Mouse (Mus musculus) liver, embryonic 13.5 days (tissue): ENCODE measurements around the gene Ccl8. TPM values are rescaled to one million over a fixed set of nuclear protein-coding genes. Genes with fewer than 3 reads are reported as not detected.

ENCODE experiments used
- ATAC-seq: fragments of 200-750 bp; cut with Nextera tagmentation; 2 replicates; pipeline ENCODE4 v1.8.0; 2017; ENCODE audit warnings: low read depth, mild to moderate bottlenecking, moderate number of reproducible peaks, moderate library complexity
- DNase-seq: peaks from one replicate; pipeline ENCODE4 v3.0.0; 2022
- H3K27ac ChIP-seq: fragments of 300-500 bp; sonication (generic); 2 replicates; pipeline ENCODE4 v1.5.1; 2015; ENCODE audit warnings: moderate library complexity, mild to moderate bottlenecking, inconsistent platforms
- H3K27me3 ChIP-seq: fragments of 300-500 bp; sonication (generic); 2 replicates; pipeline ENCODE4 v1.6.1; 2015; ENCODE audit warnings: mild to moderate bottlenecking, inconsistent platforms
- H3K36me3 ChIP-seq: fragments of 300-500 bp; sonication (generic); 2 replicates; pipeline ENCODE4 v1.6.1; 2015; ENCODE audit warnings: mild to moderate bottlenecking, inconsistent platforms
- H3K4me1 ChIP-seq: fragments of 300-500 bp; sonication (generic); replicated peaks from 2 replicates; pipeline ENCODE4 v1.6.1; 2015; ENCODE audit warnings: inconsistent platforms
- H3K4me2 ChIP-seq: fragments of 300-500 bp; sonication (generic); 2 replicates; pipeline ENCODE4 v1.6.1; 2015; ENCODE audit warnings: inconsistent platforms, mild to moderate bottlenecking, moderate library complexity
- H3K4me3 ChIP-seq: fragments of 300-500 bp; sonication (generic); replicated peaks from 2 replicates; pipeline ENCODE4 v1.5.1; 2015; ENCODE audit warnings: mild to moderate bottlenecking, inconsistent platforms
- H3K9ac ChIP-seq: fragments of 300-500 bp; sonication (generic); 2 replicates; pipeline ENCODE4 v1.6.1; 2015; ENCODE audit warnings: mild to moderate bottlenecking, inconsistent platforms
- H3K9me3 ChIP-seq: fragments of 300-500 bp; sonication (generic); replicated peaks from 2 replicates; pipeline ENCODE4 v1.6.1; 2016; ENCODE audit warnings: inconsistent platforms
- WGBS: fragments of 180-500 bp; shearing (Covaris S2); methylation state at CpG from one replicate; pipeline ENCODE4 v1.1.7; 2015; ENCODE audit not compliant: insufficient replicate concordance; 5-methylcytosine and 5-hydroxymethylcytosine counted together
- polyA plus RNA-seq: library from polyadenylated mRNA; unstranded; fragments of >200 nt; fragmentation: Nextera tagmentation; extraction: Ambion mirVana; gene quantifications from 2 replicates; pipeline ENCODE4 v1.2.1, GENCODE M21; 2015

The Ccl8 gene
- not detected in 2 replicates for polyA plus RNA-seq

DNA sequence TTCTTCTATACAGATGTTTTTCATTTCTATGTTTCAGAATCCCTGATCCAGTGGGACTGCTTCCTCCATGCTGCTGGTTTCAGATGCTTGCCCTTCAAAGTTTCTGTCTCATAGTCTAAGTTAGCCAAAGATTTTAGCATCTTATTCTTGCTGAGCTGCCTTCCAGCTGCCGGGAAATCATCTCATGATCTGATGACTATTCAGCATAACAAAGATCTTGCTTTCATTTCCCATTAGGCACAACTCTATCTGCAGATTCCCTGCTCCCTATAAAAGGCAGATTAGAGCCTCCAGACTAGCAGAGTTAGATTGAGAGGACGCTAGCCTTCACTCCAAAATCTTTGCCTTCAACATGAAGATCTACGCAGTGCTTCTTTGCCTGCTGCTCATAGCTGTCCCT, at the start of gene Ccl8:
Ccl8 (plus strand) TSS at position 301 of the 400 bp plus-strand sequence.
- WGBS = 62% methylated on average over 3 of the region's 3 CpGs
- Histone ChIP-seq H3K4me3 (no peak within 1 kb of the TSS), H3K27me3 (no peaks in the 10 kb centered on the region), H3K9ac (no peak within 1 kb of the TSS), H3K36me3 (no peaks in the 10 kb centered on the region), H3K4me2 (no peak within 1 kb of the TSS), H3K9me3 (no peaks in the 10 kb centered on the region), H3K4me1 (no peaks in the 10 kb centered on the region), H3K27ac (no peak within 1 kb of the TSS)
- DNase-seq (no peak), ATAC-seq (no peak)

DNA sequence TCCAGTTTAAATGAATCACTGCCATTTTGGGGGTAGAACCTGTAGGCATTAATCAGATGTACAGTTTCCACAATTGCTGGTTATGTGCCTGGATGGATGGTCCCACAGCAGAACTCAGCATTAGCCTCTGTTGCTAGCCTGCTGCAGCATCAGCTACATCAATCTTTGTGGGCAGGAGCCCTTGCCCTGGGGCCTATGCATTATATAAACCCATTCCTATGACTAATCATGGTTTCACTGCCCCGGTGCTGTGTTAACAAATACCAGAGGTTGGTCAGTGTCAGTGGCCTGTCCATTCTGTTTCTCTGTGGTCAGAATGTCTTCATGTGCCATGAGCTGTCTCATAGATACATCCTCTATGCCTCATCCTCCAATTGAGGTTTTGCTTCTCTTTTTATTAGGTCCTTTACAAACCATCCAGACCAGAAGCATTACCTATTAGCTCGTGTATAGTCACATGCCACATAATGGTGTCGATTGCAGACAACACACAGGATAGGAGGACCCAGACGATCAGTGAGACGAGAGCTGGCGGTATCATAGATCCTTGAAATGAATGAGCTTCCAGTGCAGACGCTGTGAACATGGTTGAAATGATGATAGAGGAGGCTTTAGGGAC, 47.9 kb upstream of the Ccl8 start:
- Histone ChIP-seq H3K9me3 (no peaks in the 10 kb centered on the region), H3K4me2 (no peak overlapping the region), H3K4me3 (no peak overlapping the region), H3K27me3 (no peaks in the 10 kb centered on the region), H3K9ac (no peak overlapping the region), H3K36me3 (no peaks in the 10 kb centered on the region), H3K27ac (no peak overlapping the region), H3K4me1 (no peaks in the 10 kb centered on the region)
- no peak for DNase-seq
- ATAC-seq = no peak
- 67% methylated on average over 7 of the region's 7 CpGs for WGBS

DNA sequence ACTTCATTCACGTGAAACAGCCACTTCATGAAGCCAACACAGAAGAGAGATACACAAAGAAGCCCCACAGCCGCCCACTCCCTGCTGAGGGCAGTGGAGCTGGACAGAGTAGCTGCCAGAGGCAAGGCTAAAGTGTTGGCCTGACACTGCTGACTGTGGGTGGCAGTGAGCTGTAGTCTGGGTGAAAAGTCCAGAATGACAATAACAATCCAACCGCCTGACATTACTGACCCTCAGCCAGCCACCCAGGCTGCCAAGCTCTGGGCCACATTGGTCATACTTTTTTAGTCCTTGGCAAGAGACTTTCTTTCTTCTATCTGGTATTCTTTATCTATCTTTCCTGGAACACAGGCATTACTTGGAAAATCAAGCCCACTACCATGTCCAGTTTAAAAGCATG, 43.9 kb upstream of the Ccl8 start:
- no peaks in the 10 kb centered on the region for H3K9me3 ChIP-seq
- DNase-seq = no peak
- H3K4me2 ChIP-seq = no peak overlapping the region
- ATAC-seq = no peak
- H3K27ac ChIP-seq = no peak overlapping the region
- no peaks in the 10 kb centered on the region for H3K4me1 ChIP-seq
- H3K36me3 ChIP-seq = no peaks in the 10 kb centered on the region
- WGBS = 48% methylated on average over 3 of the region's 3 CpGs
- no peak overlapping the region for H3K9ac ChIP-seq
- no peak overlapping the region for H3K4me3 ChIP-seq
- no peaks in the 10 kb centered on the region for H3K27me3 ChIP-seq

DNA sequence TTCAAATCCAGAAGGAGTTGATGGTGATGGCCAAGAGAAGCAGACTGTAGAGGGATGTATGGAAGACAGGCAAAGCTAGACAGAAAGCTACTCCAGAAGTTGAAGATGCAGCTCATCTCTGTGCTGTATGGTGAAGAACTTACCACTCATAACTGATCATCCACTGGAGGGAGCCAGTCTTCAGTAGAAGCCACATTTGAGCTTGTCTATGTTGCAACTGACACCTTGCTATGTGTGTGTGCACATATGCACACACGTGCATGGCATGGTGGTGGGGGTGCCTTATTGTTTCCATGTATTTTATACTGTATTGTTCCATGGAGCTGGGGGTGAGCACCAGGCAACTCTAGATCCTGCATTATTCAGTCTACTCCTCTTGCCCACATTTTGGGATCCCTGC, 42.6 kb upstream of the Ccl8 start:
- no peak overlapping the region for H3K9ac ChIP-seq
- WGBS = 50% methylated on average over 1 of the region's 1 CpGs
- H3K4me1 ChIP-seq = no peaks in the 10 kb centered on the region
- no peak for DNase-seq
- H3K27ac ChIP-seq = no peak overlapping the region
- no peak overlapping the region for H3K4me2 ChIP-seq
- no peak overlapping the region for H3K4me3 ChIP-seq
- H3K27me3 ChIP-seq = no peaks in the 10 kb centered on the region
- no peaks in the 10 kb centered on the region for H3K36me3 ChIP-seq
- no peaks in the 10 kb centered on the region for H3K9me3 ChIP-seq
- ATAC-seq = no peak

DNA sequence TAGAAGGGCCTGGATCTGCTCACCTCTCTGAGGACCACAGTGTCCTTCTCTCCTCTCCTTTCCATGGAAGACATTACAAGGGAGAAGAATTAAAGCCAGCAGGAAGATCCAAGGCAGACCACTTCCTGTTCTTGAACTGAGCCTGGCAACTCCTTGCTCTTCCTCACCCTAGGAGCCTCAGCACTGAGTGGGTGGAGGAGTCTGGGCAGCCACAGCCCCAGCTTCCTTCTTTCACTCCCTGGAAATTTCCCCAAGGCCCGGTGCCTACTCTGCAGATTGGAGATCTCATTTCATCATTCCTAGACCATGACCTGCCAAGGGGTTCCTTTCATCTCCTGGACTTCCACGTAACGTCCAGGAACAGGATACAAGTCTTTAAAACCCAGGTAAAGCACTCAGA, 42.0 kb upstream of the Ccl8 start:
- no peak overlapping the region for H3K4me3 ChIP-seq
- ATAC-seq (no peak), DNase-seq (no peak)
- no peaks in the 10 kb centered on the region for H3K36me3 ChIP-seq
- no peak overlapping the region for H3K9ac ChIP-seq
- H3K27me3 ChIP-seq = no peaks in the 10 kb centered on the region
- H3K27ac ChIP-seq = no peak overlapping the region
- 48% methylated on average over 3 of the region's 3 CpGs for WGBS
- H3K4me1 ChIP-seq = no peaks in the 10 kb centered on the region
- no peaks in the 10 kb centered on the region for H3K9me3 ChIP-seq
- no peak overlapping the region for H3K4me2 ChIP-seq

DNA sequence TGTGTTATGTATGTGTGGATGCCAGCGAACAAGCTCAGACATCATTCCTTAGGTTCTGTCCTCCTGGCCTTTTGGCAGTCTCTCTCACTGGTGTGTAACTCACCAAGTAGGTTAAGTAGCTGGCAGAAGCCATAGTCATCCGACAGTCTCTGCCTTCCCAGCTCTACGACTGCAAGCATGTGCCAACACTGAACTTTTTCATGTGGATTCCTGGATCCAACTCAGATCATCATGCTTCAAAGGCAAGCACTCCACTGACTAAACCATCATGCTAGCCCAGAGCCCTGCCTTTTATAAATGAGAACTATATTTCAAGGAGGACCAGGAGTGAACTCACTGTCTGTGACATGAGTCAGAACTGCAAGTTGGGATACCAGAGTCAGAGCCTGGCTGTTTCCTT, 41.3 kb upstream of the Ccl8 start:
- Histone ChIP-seq H3K27me3 (no peaks in the 10 kb centered on the region), H3K4me2 (no peak overlapping the region), H3K36me3 (no peaks in the 10 kb centered on the region), H3K9ac (no peak overlapping the region), H3K9me3 (no peaks in the 10 kb centered on the region), H3K4me3 (no peak overlapping the region), H3K27ac (no peak overlapping the region), H3K4me1 (no peaks in the 10 kb centered on the region)
- DNase-seq (no peak), ATAC-seq (no peak)
- whole genome bisulfite sequencing = 63% methylated on average over 3 of the region's 3 CpGs

DNA sequence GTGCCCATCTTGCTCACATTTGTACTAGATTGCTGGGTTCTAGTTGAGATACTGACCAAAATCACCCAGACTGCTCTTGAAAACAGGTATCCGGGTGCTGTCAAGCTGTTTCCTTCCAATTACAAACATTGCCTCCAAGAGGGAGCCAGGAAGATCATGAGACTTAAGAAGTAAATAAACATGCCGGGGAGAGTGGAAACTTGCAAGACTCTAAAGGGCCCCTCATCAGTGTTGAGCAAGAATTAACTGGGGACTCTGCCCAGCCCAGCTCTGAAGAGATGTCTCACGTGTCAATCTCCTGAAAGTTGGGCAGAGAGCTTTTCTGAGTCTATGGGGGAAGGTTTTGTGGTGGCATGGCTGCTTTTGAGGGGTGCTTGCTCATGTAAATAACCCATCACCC, 38.0 kb upstream of the Ccl8 start:
- no peaks in the 10 kb centered on the region for H3K36me3 ChIP-seq
- no peak overlapping the region for H3K4me3 ChIP-seq
- ATAC-seq = no peak
- no peaks in the 10 kb centered on the region for H3K4me1 ChIP-seq
- 41% methylated on average over 3 of the region's 3 CpGs for WGBS
- H3K27ac ChIP-seq = no peak overlapping the region
- H3K9me3 ChIP-seq = no peaks in the 10 kb centered on the region
- H3K27me3 ChIP-seq = no peaks in the 10 kb centered on the region
- no peak overlapping the region for H3K4me2 ChIP-seq
- no peak overlapping the region for H3K9ac ChIP-seq
- DNase-seq = no peak

DNA sequence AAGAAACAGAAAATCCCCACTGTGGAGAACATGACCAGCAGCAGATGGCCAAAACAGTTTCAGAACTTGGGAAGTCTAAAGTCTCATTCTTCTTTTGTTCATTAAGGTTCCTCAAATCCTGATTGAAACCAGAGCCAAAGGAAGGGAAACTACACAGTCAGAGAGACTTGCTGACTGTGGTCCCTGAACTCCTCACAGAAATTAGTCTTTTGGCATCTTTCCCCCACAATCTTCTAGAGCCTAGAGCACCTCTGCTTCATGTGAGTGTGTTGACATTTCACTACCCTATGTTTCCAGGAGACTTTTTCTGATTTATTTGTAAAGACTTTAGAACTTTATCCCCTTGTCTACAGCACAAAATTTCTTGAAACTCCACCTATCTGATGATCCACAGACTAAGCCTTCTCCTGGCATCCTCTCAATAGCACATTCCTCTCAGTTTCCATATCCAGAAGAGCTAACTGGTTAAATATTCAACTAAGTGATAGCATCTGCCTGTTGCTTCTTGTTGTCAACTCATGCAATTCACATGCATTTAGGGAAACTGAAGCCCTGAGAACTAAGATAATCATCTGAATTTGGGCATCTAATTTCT, 36.8 kb upstream of the Ccl8 start:
- Histone ChIP-seq H3K27me3 (no peaks in the 10 kb centered on the region), H3K4me2 (no peak overlapping the region), H3K9ac (no peak overlapping the region), H3K9me3 (no peaks in the 10 kb centered on the region), H3K4me1 (no peaks in the 10 kb centered on the region), H3K27ac (no peak overlapping the region), H3K4me3 (no peak overlapping the region), H3K36me3 (no peaks in the 10 kb centered on the region)
- ATAC-seq = no peak
- no peak for DNase-seq

DNA sequence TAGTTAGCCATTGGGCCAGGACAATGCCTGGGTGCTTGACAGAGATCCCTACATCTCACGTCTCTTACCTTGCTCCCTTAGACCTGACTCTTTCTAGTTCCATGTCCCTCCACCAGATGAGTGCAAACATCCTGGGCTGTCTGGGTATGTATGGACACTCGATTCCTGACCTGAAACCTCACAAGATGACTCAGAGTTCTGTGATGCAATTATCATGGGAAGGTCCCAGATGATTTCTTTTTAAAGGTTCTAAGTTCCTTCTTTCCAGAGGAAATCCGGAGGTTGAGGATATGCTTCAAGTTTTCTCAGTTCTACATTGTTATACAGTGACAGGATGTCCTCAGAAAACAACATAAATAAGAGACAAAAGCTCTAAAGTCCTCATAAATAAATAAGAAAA, 34.1 kb upstream of the Ccl8 start:
- WGBS = 32% methylated on average over 3 of the region's 3 CpGs

DNA sequence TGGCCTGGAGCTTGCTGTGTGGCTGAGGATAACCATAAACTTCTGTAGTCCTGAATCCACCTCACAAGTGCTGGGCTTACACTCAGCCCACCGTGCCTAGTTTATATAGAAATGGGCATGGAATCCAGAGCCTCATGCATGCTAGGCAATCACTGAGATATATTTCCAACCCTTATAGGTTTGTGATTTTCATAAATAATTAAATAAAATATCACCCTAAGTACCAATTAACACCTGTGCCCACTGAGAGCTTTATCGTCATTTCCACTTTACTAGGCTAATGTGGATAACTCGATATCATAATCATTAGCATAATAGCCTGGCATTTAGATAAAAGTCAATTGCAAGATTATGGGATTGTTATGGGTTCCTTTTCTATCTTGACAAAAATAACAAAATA, 30.6 kb upstream of the Ccl8 start:
- ATAC-seq (no peak), DNase-seq (no peak)
- Histone ChIP-seq H3K9me3 (no peaks in the 10 kb centered on the region), H3K4me1 (no peaks in the 10 kb centered on the region), H3K4me2 (no peak overlapping the region), H3K27ac (no peak overlapping the region), H3K36me3 (no peaks in the 10 kb centered on the region), H3K9ac (no peak overlapping the region), H3K27me3 (no peaks in the 10 kb centered on the region), H3K4me3 (no peak overlapping the region)
- 72% methylated on average over 3 of the region's 3 CpGs for WGBS

More for the DNA sequence above, 34.1 kb upstream of the Ccl8 start:
- H3K9me3 ChIP-seq = no peaks in the 10 kb centered on the region
- no peaks in the 10 kb centered on the region for H3K36me3 ChIP-seq
- DNase-seq (no peak), ATAC-seq (no peak)
- H3K9ac ChIP-seq = no peak overlapping the region
- no peaks in the 10 kb centered on the region for H3K27me3 ChIP-seq
- no peak overlapping the region for H3K4me3 ChIP-seq
- no peaks in the 10 kb centered on the region for H3K4me1 ChIP-seq
- no peak overlapping the region for H3K4me2 ChIP-seq
- no peak overlapping the region for H3K27ac ChIP-seq

DNA sequence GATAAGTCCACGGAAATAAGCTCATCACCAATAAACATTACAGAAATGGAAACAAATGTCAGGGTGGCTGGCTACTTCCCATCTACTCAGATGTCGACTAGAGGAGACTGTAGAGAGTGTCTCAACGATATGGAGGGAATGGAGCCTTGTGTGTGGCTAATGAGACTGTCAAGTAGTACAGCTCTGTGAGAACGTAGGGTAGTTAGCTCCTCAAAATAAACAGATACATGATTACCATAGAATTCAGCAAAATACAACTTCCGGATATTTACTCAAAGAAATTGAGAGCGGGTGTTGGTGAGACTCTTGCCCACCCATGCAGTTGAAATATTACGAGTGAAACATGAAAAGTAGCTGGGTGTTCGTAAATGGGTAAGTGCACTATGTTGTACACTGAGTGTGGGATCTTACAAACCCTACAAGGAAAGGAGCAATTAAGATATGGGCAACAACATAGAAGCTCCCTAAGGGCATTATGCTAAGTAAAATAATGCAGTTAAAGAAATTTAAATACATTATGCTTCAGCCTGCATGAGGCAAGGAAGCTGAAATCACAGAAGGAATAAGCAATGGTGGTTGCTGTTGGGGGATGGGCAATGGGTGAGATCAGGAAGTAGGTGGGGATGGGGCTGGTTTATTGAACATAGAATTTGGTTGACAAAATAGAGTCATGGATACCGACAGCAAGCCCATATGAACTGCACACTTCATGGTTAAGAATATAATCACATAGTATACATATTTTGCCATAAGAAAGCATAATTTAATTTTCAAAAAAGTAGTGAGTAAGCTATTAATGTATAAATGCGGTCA, 15.3 kb upstream of the Ccl8 start:
- H3K4me3 ChIP-seq = no peak overlapping the region
- no peaks in the 10 kb centered on the region for H3K36me3 ChIP-seq
- no peak overlapping the region for H3K4me2 ChIP-seq
- DNase-seq (no peak), ATAC-seq (no peak)
- no peaks in the 10 kb centered on the region for H3K27me3 ChIP-seq
- H3K9me3 ChIP-seq = no peaks in the 10 kb centered on the region
- no peak overlapping the region for H3K27ac ChIP-seq
- H3K4me1 ChIP-seq = no peaks in the 10 kb centered on the region
- H3K9ac ChIP-seq = no peak overlapping the region
- 59% methylated on average over 10 of the region's 10 CpGs for WGBS

DNA sequence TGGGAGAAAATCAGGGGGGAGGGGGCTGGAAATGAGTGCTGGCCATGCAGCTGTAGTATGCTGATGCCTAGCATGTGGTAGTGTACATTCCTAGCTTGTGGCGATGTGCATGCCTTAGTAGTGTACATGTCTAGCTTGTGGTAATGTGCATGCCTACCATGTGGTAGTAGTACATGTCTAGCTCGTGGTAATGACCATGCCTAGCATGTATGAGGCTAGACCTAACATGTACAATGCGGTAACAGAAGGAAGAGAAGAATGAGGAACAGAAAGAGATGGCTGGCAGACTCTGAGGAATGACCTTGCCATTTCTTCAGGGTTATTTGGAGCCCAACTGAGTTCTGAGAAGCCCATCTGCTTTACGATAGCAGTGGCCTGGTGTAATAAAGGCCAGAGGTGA, 13.9 kb upstream of the Ccl8 start:
- no peaks in the 10 kb centered on the region for H3K9me3 ChIP-seq
- no peak overlapping the region for H3K27ac ChIP-seq
- H3K4me2 ChIP-seq = no peak overlapping the region
- no peak for DNase-seq
- no peak overlapping the region for H3K9ac ChIP-seq
- no peaks in the 10 kb centered on the region for H3K27me3 ChIP-seq
- 56% methylated on average over 4 of the region's 4 CpGs for WGBS
- no peak for ATAC-seq
- no peaks in the 10 kb centered on the region for H3K36me3 ChIP-seq
- H3K4me3 ChIP-seq = no peak overlapping the region
- no peaks in the 10 kb centered on the region for H3K4me1 ChIP-seq
